Comparison of ENCODE assay signal across 8 mouse cellular contexts in genomic region chr4:150048038-150048437, GRCm38 (mm10). TPM values are rescaled to one million over a fixed set of nuclear protein-coding genes. Genes with fewer than 3 reads are reported as not detected.
DNase-seq lines count a peak whose midpoint lies in the region; ATAC-seq lines count a peak whose summit lies in the region.

No protein-coding gene starts in this region.

- peak; percentile 74 for ATAC-seq in embryonic facial prominence, embryonic 14.5 days (ENCODE audit: low read depth)
- ATAC-seq in megakaryocyte-erythroid progenitor cell, adult 5-6 weeks (replicated peaks; ENCODE audit: low FRiP score, low TSS enrichment, poor library complexity, severe bottlenecking) = peak; percentile 78

- H3K9ac ChIP-seq in embryonic facial prominence, embryonic 14.5 days (ENCODE audit: low read depth, low read length) = peak overlapping the region; percentile 58

- no peaks in the 10 kb centered on the region for H3K36me3 ChIP-seq in embryonic facial prominence, embryonic 14.5 days (ENCODE audit: control insufficient read depth, insufficient read depth, low read length)
- no peaks in the 10 kb centered on the region for H3K36me3 ChIP-seq in limb, embryonic 10.5 days

- peaks cover 15% of the 10 kb centered on the region; the same call in 1 of the 2 replicates for H3K4me1 ChIP-seq in embryonic facial prominence, embryonic 14.5 days (ENCODE audit: control insufficient read depth, insufficient read depth, low read length)
- H3K4me1 ChIP-seq in limb, embryonic 10.5 days = peaks cover 27% of the 10 kb centered on the region

- H3K4me2 ChIP-seq in embryonic facial prominence, embryonic 14.5 days (ENCODE audit: low read depth, low read length) = peak overlapping the region; percentile 94

- WGBS in embryonic facial prominence, embryonic 14.5 days = 0% methylated on average over 18 of the region's 20 CpGs
- WGBS in limb, embryonic 10.5 days = under 1% methylated on average over 20 of the region's 20 CpGs

- H3K4me3 ChIP-seq in embryonic facial prominence, embryonic 14.5 days (ENCODE audit: low read depth, low read length) = peak overlapping the region; percentile 48
- peak overlapping the region; percentile 58 for H3K4me3 ChIP-seq in limb, embryonic 10.5 days

- intact Hi-C loops in heart, postnatal 36 days (cut with DNase I) = no loop called here

- no peak overlapping the region for H3K27ac ChIP-seq in embryonic facial prominence, embryonic 14.5 days (replicated peaks; ENCODE audit: low read depth, low read length)
- H3K27ac ChIP-seq in limb, embryonic 10.5 days = 0 out of 2 replicates have a peak overlapping the region, but pooled peaks have one; percentile 70

- no peaks in the 10 kb centered on the region for H3K9me3 ChIP-seq in embryonic facial prominence, embryonic 14.5 days (ENCODE audit: control insufficient read depth, low read length)
- no peaks in the 10 kb centered on the region for H3K9me3 ChIP-seq in limb, embryonic 10.5 days (replicated peaks)

- peak; percentile 14 for DNase-seq in thymus, postnatal 14 days
- no peak for DNase-seq in thymus, postnatal 10 days (ENCODE audit: low spot score in 2 of 2)
- peak; percentile 83 for DNase-seq in embryonic facial prominence, embryonic 14.5 days (ENCODE audit: low spot score)
- DNase-seq in heart, postnatal 36 days = peak; percentile 56 to 61
- peak; percentile 66 for DNase-seq in limb, embryonic 10.5 days (ENCODE audit: low spot score)
- peak; percentile 69 for DNase-seq in testis, postnatal 14 days (ENCODE audit: low spot score)
- no peak for DNase-seq in layer of hippocampus, postnatal 14 days (ENCODE audit: low spot score in 2 of 2)

- peaks cover 16% of the 10 kb centered on the region for H3K27me3 ChIP-seq in embryonic facial prominence, embryonic 14.5 days (replicated peaks; ENCODE audit: control insufficient read depth, insufficient read depth, low read length)
- peaks cover 77% of the 10 kb centered on the region for H3K27me3 ChIP-seq in limb, embryonic 10.5 days (ENCODE audit: low read depth, poor library complexity, severe bottlenecking)

RNA-seq across cellular contexts. Expression of gene Gpr157, which starts 39.1 kb away (rescaled TPM):
- 0.50 and 0.58 TPM in 2 replicates for polyA plus RNA-seq in embryonic facial prominence, embryonic 14.5 days (2014; fragmentation: Nextera tagmentation; extraction: Ambion mirVana)
- 10 to 100 TPM; 26.7 to 41.1 TPM for total RNA-seq in heart, postnatal 36 days (2021)
- 0.28 and 0.75 TPM in 2 replicates for polyA plus RNA-seq in limb, embryonic 10.5 days (2016; fragmentation: Nextera tagmentation; extraction: Ambion mirVana)
- total RNA-seq in megakaryocyte-erythroid progenitor cell, adult 5-6 weeks (2014; fragmentation: Nextera tagmentation) = 0.33 and 1.0 TPM in 2 replicates
- total RNA-seq in megakaryocyte-erythroid progenitor cell, adult 5-6 weeks (2017) = 0.33 and 0.99 TPM in 2 replicates
- 1 to 10 TPM; 1.1 to 1.4 TPM for total RNA-seq in layer of hippocampus, postnatal 14 days (2021)

RNA-seq across cellular contexts. Expression of gene H6pd, which starts 39.2 kb away (rescaled TPM):
- 14.1 and 14.7 TPM in 2 replicates for polyA plus RNA-seq in embryonic facial prominence, embryonic 14.5 days (2014; fragmentation: Nextera tagmentation; extraction: Ambion mirVana)
- 10 to 100 TPM; 45.0 to 45.7 TPM for total RNA-seq in heart, postnatal 36 days (2021)
- 4.5 and 5.6 TPM in 2 replicates for polyA plus RNA-seq in limb, embryonic 10.5 days (2016; fragmentation: Nextera tagmentation; extraction: Ambion mirVana)
- total RNA-seq in megakaryocyte-erythroid progenitor cell, adult 5-6 weeks (2014; fragmentation: Nextera tagmentation) = 12.9 and 16.8 TPM in 2 replicates
- 9.8 and 11.9 TPM in 2 replicates for total RNA-seq in megakaryocyte-erythroid progenitor cell, adult 5-6 weeks (2017)
- total RNA-seq in layer of hippocampus, postnatal 14 days (2021) = 10 to 100 TPM; 11.5 to 12.2 TPM

Comparison
In these comparisons a context has a peak if more than half of its experiments do, and no peak if none do; other contexts are left out.
1. DNase-seq: peak in thymus, postnatal 14 days (single experiment), embryonic facial prominence, embryonic 14.5 days (single experiment), heart, postnatal 36 days (2 of 2), limb, embryonic 10.5 days (single experiment) and testis, postnatal 14 days (single experiment); none in thymus, postnatal 10 days (0 of 2) and layer of hippocampus, postnatal 14 days (0 of 2).
2. RNA of gene Gpr157, which starts 39.1 kb away (total RNA-seq): 26.7 to 41.1 TPM in heart, postnatal 36 days; 1.1 to 1.4 TPM in layer of hippocampus, postnatal 14 days and 0.33 to 1.0 TPM in megakaryocyte-erythroid progenitor cell, adult 5-6 weeks; every median in the first group is over 10 times any median in the second.